Mouse (Mus musculus) liver, postnatal 0 days (tissue): ENCODE results near the gene Ubac2.

Source experiments
- CTCF ChIP-seq: sonication (generic); IDR thresholded peaks from 2 replicates; pipeline ENCODE4 v1.5.1; 2016; ENCODE audit warnings: antibody characterized with exemption, low read depth
- EP300 ChIP-seq: IDR thresholded peaks from 2 replicates; pipeline ENCODE4 v1.6.1; 2016; ENCODE audit warnings: antibody characterized with exemption, low read depth, mild to moderate bottlenecking

DNA sequence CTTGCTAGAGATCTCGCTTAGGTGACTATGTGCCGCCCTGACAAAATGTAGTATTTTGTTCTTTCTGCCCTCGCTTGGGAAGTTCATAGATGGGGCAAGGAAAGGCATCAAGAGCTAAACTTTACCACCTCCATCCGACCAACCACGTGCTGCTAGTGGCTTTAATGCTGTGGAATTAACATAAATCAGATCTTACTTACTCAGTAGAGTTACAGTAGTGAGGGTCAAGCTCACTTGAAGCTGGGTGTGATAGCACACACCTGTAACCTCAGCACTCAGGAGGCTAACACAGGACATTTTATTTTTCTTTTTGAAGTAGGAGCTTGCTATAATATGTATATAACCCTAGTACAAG is 73.6 kb downstream of the Ubac2 start:
- TF ChIP-seq CTCF (no peak), EP300 (no peak)
